Mouse (Mus musculus): ENCODE measurements at regions not wholly inside any gene's neighbourhood (a gene's known extent, or its start where the extent isn't known, plus 50 kb on each side); places are given as distances from the start of the nearest gene placed in this dataset.

DNA sequence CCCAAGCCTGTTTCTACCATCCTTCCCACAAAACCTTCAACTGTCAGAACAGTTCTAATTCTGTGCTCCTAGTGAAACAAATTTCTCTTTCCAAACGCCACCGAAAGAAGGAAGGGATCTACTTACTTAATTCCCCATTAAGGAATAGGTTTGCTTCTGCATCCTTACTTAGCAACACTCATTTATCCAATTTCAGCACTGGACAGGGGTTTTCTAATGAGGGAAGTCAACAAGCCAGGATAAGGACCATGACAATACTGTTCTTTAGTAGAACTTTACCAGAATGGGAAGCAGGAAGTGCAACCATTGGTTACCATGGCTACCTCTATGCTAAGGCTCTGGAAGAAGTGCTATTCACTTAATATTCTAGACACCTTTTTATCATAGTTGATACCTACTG, 68.6 kb upstream of the Id4 start:
- CTCF ChIA-PET: no interaction called here

DNA sequence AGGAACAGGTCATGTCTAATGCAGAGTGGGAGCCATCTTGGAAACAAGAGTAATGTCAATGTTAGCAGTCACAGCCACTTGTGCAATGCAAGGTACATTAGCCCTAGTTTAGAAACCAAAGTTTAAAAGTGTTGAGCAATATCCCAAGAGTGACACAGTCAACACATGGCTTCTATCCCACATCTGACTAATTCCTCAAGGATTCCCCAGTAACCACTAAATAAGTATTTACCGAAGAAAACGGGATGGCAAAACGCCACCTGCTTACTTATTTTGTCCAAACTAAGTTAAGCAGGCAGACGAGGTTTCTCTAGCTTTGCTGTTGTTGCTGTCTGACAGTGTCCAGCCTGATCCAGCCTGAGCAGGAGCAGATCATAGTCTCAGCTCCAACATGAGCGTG, 67.1 kb upstream of the Id4 start:
- CTCF ChIA-PET: no interaction called here

DNA sequence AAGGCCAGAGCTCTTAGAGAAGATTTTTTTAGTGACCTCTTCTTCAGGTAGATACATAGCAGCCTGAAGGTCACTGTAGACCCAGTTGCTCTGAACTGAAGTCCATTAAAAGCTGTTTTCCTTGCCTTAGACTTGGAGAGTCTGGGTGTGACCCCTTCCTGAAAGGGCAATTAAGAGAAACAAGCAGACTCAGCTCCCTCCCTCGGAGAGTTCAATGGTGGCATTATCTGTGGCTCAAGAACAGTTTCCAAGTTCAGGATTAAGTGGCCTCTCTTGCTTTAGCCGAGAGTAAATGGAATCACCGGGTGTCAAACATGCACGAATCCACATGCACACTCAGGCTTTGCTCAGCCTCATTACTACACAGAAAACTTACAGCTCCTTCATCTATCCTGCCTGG, 53.2 kb upstream of the Id4 start:
- CTCF ChIA-PET: no interaction called here

Measured in spleen, embryonic (tissue).